Mouse (Mus musculus): ENCODE measurements at regions not wholly inside any gene's neighbourhood (a gene's known extent, or its start where the extent isn't known, plus 50 kb on each side); places are given as distances from the start of the nearest gene placed in this dataset.

DNA sequence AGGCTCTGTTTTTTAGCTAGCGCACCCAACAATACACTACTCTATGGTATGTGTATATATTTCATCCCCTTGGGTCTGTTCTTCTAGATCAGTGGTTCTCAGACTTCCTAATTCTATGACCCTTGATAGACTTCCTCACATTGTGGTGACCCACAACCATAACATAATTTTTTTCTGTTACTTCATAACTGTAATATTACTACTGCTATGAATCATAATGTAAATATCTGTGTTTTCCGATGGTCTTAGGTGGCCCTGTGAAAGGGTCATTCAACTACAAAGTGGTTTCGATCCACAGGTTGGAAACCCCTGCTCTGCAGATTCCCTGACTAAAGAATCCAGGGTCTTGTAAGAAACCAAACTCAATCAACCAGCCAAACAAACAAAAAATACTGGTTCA is 220.8 kb downstream of the Opa1 start:
- DNase-seq (ENCODE audit: low spot score): no peak

DNA sequence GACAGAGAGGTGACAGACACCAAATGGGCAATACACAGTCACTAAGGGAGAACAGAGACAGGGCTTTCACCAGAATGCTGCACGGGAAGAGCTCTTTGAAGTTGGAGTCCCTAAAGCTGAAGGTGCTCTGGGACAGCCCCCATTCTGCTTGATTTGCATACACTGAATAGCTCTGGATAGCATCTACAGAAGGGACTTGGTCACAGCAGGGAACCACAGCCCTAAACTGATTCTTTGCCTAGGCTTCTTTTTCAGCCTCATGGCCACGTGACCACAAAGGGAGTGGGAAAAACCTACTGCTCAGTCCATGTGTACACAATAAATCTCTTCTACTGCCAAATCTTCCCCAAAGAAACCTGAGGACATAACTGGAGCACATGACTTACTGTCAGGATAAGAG is 221.3 kb downstream of the Opa1 start:
- no peak for DNase-seq (ENCODE audit: low spot score)

DNA sequence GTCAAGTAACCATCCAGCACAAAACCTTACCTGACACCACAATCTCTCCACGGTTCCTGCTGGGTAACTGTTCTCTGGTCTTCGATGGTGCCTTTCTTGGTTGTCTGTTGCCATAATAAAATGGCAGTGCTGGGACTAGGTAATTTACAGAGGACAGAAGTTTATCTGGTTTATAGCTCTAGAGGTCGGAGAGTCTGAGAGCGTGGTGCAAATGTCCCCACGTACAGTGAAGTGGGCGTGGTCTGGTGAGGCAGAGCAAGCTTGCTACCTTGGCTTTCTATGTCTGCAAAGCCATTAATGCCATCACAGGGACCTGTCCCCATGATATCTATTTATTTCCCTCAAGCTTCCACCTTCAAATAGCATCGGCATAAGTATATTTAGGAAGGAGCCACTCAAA is 223.0 kb downstream of the Opa1 start:
- no peak for DNase-seq (ENCODE audit: low spot score)

DNA sequence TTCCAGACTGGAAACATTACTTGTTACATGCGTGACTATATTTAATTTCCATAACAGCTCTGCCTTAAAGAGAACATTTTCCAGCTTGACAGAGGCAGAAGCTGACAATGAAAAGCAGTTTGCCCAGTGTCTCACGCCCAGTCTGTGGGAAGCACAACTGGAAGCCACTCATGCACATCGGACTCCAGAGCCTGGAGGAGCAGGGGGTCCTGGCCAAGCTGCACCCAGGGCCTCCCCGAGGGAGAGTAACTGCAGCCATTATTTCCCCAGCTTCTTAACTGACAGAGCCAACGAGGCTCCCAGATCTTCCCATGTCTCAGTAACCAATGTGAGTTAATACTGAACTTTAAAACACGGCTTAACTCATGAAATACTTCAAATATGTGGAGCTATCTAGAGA is 223.5 kb downstream of the Opa1 start:
- no peak for DNase-seq (ENCODE audit: low spot score)

DNA sequence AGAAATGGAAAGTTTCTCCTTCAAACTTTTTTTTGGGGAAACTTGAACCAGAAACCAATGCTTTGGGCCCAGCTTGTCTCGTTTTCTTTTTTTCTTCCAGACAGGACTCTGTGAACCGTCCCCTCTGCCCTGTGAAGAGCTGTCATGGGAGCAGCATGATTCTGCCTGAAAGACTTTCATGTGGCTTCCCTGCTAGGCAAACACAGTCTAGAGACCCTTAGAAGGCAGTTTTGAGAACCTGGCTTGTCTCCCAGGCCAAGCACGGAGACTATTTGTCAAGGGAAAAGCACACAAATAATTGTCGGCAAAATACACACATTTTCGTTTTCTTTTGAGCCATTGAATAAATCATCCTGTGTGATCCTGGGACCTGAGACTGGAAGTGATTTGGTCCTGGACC is 228.7 kb downstream of the Opa1 start:
- no peak for DNase-seq (ENCODE audit: low spot score)

DNA sequence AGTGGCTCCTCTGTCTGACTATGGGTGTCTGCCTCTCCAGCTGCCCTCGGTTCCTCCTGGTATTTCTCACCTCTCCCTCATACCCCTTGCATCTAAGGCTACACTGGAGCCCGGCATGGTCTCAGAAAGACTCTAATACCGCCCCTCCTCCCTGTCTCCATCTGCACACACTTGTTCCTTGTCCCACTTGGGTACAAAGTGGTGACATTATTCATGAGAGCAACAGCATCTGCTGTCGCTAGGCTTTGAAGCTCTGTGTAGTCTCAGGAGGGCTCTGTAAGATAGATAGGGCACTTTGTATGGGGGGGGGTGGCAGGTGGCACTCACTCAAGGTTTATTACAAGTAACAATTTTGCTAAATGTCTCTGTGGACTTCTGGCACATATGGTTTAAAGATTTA is 229.7 kb downstream of the Opa1 start:
- no peak for DNase-seq (ENCODE audit: low spot score)

DNA sequence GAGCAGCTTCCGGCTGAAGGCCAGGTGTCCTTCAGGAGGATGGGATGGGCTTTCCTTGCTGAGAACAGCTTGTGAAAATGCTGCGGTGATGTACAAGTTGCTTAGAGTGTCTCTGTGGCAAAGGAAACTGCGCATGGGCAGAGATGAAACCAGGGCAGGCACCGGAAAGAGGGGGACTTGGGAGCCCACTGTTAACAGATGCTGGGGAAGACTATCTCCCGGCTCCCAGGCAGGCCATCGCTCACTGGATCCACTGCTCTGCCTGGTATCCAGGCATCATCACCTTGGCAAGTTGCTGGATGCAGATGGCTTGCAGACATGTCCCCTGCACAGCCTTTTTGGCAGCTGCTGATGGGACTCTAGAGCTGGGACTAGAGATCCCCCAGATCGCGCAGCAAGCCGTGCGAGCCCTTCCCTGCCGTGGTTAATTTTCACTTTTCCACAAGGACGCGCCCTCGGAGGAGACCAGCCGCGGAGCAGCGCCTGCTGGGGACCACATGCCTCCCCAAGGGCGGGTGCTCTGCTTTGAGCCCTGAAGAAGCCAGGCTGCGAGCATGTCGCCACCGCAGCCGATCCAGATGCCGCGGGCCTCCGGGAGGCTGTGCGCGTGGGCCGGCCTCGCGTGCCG is 234.4 kb downstream of the Opa1 start:
- DNase-seq (ENCODE audit: low spot score): peak; percentile 48

DNA sequence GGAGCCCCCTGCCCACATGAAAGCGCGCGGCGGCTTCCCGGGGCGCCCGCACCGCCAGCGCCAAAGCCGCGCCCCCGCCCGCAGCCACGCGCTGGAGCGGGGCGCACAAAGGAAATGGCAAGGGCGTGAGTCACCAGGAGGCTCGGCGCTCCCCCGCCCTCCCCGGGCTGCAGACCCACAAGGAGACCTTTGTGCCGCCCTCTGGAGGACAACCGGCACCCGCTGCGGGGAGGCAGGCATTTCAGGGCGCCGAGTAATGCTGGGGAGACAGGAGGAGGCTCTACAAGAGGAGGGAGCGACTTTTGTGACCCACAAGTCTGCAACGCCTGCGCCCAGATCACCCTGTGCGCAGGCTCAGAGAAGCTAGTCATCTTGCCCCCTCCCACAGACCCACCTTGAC is 234.9 kb downstream of the Opa1 start:
- peak; percentile 81 for DNase-seq (ENCODE audit: low spot score)

DNA sequence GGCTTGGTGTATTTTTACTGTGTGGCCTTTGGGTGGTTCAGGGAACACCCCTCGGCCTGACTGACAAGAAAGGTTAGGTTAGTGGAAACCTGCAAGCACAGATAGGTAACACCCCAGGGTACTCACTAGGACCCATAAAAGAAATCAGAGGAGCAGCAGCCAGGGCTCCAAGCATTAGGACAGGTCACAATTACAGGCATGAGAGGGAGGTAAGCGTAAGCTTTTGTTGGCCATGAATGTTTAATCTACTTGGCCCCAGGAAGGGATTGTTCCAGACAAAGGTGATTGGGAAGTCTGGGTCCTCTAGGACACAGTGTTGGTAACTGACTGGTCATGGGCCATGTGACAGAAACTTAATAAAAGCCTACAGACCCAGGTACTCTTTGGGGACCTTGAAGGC is 235.5 kb downstream of the Opa1 start:
- DNase-seq (ENCODE audit: low spot score): no peak

DNA sequence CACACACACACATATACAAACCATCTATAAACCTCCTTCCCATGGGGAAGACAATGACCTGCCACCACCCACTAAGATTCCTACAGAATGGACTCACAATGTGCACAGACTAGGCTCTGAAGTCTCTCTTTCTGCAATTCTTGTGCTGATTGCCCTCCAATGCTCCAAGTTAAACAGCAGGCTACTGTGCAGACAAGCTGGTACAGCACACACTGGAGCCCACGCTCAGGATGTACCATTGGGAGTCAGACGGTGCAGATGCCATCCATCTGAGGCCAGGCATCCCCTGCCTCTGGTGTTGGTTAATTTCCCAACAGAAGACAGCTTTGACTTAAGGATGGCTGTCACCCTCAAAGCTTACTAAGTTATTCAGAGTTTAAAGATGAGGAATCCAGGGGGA is 236.1 kb downstream of the Opa1 start:
- no peak for DNase-seq (ENCODE audit: low spot score)

DNA sequence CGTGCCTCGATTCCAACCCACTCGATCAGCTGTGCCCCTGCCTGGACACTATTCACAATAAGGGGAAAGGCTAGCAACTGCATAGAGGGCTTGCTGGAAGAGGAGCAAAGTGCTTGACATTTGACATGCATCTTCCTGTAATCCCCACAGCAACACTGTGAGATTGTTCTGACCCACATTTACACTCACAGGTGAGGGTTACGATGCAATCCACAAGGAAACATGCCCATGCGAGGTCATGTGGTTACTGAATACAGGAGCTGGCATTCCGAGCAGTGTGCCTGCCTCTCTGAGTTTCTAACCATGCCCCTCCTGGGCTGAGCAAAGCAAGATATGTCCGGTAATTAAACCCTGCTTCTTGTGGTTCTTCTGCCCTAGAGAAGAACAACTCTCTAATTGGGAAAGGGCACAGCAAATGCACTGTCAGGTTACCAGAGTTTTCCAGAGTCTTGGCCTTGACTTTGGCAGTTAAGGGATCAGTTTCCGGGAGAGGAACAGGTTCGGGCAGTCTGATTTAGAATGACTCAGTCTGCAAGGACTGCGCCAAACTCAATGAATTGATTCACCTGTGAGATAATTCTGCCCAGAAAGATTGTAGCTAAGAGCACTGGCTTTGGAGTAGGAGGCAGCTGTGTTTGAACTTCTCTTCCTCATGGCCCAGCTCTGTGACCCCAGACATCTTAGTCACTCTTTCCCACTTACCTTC is 236.7 kb downstream of the Opa1 start:
- no peak for DNase-seq (ENCODE audit: low spot score)

DNA sequence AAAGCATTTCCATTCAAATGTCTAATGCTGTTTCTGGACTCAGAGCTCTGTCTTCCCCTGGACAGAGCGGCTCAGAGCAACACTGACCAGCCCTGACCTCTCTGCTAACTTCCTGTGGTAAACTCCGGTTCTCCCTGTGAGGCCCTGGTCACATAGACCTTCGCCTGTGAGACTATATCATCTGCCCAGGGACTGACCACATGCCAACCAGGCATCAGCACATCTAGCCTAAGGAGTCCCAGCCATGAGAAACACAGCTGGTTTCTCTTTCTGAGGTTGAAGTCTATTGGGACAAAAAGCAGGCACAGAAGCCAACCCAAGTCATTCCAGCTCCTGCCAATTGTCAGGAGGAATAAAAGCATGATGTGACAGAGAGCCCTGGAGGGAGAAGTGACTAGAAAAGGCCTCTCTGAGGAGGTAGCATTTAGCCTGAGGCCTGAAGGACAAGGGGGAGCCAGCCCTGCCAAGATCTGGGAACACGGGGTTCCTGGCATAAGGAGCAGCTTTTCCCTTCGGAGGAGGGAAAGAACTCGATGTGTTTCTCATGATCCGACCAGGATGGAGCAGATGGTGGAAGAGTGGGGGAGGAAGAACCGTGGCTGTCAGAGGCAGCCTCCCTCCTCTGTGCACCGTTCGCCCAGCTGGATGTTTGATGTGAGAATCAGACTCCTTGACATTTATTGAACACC is 237.7 kb downstream of the Opa1 start:
- DNase-seq (ENCODE audit: low spot score): peak; percentile 82

DNA sequence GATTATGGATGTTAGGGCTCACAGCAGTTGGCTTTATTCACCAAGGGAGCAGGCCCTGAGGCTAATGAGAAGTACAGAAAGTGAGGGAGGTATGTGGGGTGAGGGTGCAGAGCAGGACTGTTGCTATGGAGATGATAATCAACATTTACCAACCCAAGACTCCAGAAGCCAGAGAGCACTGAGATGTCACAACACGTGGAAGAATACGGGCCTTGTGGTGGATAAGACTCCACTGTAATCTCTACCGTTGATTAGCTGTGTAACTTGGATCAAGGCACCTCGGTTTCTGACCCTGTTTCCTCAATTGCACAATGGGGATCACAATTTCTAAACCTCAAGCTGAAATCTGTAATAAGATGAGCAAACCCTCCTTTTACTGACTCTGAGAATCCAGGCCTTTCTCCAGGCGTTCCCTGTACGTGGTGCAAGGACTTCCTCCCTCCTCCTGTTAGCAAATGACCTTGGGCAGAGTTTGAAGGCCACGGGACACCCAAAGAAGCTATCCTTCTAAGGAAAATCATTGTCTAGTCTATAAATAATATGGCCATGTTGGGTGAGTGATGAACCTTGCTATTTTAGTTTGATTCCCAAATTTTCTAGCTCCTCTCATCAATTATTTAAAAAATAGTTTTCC is 239.8 kb downstream of the Opa1 start:
- DNase-seq (ENCODE audit: low spot score): peak; percentile 45

DNA sequence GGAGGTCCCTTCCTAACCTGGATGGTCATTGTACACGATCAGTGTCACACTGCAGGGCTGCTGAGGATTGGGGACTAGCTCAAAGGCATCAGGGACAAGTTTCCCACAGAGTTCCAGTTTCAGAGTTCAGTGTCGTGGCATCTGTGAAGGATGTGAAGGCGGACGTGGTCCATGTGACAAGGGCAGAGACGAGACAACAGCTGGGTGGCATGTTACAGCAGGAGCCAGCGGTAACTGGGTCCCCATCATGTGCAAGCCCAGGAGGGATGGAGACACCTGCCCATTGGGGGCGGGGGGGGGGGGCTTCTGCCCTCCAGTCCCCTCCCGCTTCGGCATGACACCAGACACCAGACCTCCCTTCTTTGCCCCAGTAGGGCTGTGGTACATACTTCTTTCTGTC is 241.6 kb downstream of the Opa1 start:
- DNase-seq (ENCODE audit: low spot score): no peak

DNA sequence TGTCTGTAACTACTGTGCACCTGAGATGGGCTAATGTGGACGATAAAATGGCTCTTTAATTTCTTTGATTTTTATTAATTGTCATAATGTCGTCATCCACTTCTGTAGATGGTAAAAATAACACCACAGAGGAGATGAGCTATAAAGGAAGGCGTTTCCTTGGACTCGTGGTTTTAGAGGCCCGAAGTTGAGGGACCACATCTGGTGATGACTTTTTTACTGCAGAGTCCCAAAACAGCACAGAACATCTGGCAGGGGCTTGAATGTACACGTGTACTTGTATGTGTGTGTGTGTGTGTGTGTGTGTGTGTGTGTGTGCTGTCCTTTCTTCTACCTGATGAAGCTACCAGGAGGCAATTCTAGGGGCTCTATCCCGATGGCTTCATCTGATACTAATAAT is 242.1 kb upstream of the Hes1 start:
- DNase-seq (ENCODE audit: low spot score): no peak

DNA sequence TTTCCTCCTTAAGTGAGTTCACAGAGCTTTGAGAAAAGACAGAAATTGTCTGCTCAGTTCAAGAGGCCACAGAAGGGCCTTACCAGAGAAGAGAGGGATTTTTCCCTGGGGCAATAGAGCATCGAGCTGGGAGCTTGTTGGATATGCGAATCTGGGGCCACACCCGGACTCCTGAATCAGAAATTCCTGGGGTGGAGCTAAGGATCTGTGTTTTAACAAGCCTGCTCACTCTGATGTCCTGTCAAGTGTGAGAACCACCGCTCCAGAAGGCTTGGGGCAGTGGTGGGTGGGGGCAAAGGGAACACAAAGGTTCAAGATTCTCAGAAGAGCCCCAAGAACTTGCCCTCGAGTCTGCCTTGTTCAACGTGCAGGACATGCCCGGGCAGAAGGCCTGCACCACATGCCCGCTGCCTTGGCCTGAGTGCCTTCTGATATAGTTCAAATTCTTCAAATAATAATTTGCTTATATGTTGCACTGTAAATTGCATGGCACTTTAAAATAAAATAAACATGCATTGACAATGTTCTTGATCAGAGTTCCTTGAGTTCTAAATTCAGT is 241.3 kb upstream of the Hes1 start:
- DNase-seq (ENCODE audit: low spot score): no peak

DNA sequence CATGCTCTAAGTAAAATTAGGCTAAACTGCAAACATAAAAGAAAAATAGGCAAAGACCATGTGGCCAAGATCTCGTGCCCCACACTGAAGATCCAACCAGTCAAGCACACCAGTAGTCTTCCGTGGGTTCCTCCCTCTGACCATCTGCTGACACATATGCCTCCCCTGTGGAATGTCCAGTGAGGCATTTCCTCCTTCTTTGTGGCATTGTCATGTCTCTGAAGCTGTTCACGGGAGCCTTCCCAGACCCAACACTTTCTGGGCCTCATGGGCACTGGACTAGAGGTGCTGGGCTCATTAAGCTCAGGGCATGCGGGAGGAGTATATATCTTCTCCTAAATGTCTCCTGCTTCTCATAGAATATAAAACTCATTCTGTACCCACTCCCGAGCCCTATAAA is 237.3 kb upstream of the Hes1 start:
- DNase-seq (ENCODE audit: low spot score): no peak

DNA sequence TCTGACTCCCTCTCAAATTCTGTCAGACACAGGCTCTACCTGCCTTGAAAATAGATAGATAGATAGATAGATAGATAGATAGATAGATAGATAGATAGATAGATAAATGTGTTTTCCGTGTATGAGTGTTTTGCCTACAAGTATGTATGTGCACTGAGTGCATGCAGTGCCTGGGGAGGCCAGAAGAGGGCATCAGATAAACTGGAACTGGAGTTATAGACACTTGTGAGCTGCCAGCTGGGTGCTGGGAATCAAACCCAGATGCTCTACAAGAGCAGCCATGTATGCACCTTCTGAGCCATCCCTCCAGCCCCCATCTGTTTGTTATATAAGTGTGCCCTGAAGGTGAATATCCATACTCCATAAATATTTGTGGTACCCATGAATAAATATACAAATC is 236.4 kb upstream of the Hes1 start:
- no peak for DNase-seq (ENCODE audit: low spot score)

DNA sequence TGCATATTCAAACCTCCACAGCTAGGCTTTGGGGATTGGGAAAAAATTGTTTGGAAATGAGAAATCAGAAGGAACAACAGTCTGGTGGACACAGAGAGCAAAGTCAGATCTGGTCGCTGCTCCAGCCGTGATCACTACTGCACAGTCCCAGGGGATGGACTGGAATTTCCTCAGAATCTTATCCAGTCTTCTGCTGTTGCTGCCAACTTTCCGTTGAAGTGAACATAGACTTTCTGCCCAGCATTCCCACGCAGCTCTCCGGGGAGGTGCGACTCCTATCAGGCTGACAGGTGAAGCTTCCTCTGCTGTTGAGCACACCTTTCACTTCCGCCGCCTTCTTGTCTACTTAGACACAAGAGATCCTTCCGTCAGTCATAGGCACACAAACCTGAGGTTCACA is 234.7 kb upstream of the Hes1 start:
- DNase-seq (ENCODE audit: low spot score): peak; percentile 74

DNA sequence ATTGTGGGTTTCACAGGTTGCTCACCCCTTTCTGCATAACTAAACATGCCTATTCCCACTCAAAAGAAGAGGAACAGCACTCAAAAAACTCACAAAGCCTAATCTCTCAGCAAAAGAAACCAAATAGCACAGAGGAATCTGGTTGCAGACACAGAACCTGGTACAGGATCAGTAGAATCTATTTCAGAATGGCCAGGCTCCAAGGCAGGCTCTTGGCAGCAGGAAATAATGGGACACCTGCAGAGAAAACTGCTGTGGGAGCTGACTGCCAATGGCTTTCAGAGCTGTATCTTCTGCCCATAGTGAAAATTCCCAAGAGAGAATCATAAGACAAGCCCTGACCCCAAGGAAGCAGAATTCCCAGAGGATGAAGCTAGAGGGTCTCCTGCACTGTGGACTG is 234.1 kb upstream of the Hes1 start:
- DNase-seq (ENCODE audit: low spot score): no peak

DNA sequence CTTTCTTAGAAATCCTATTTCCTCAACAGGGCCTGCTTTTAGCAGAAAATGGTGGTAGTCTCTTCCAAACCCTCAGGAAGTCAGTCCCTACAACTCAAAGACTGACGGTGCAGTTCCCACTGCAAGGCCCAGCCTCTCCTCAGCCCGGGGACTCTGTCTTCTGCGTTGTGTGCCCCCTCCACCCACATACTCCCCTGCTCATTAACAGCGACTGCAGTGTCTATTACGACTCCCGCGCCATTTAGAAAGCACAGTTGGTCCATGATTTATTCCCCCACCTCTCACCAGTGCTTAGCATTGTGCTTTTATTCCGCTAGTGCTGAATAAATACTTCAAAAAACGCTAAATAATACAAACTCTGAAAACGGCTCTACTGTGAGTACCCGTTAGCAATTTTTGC is 230.9 kb upstream of the Hes1 start:
- no peak for DNase-seq (ENCODE audit: low spot score)

DNA sequence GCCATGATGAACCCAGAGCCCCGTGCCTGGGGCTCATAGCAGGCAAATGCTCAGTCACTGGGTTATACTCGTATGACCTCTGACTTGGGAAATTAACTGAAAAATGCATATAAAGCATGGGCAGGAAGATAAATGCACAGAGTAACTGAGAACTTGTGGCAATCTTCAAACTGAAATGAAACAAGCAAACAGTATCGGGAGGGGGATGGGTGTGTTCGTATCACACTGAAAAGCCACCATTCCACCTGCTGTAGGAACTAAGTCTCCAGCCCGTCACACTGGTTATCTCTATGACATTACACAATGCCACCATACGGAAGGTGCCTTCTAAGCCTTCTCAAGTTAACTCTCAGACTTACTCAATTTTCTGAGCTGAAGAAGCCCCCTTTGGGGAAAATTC is 230.3 kb upstream of the Hes1 start:
- no peak for DNase-seq (ENCODE audit: low spot score)

DNA sequence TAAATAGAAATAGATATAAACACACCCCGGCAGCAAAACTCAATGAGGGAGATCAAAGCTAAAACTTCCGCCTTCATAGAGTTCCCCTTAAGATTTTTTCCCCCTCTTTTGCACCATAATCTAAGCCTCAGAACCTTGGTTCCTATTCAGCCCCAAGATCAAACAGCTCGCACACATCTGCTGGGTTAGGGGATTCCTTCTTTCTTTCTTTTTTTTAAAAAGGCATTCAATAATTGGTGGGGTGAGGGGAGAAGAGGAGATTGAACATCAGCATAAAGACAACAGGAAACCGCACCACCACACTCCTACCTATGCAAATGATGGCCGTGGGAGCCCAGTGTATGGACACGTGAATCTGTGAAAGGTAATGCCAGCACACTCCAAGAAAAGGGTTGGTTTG is 229.5 kb upstream of the Hes1 start:
- no peak for DNase-seq (ENCODE audit: low spot score)
